Mouse (Mus musculus): Measurements from ENCODE around the gene H2afx. TPM values are rescaled to one million over a fixed set of nuclear protein-coding genes. Genes with fewer than 3 reads are reported as not detected.
A peak's percentile ranks its signal among the peaks of the same experiment; 100 is the strongest.
"Not testable (repeated sequence)": the region's sequence is repeated elsewhere in the genome, so short reads cannot be mapped to it uniquely, and the experiment has no call there.

H2afx gene
- polyA plus RNA-seq, 1 experiment from 2014 or later, result 532 TPM

- Histone ChIP-seq H3K4me3 (peak overlapping the region; percentile 94), H3K27ac (replicated peaks) (peak overlapping the region; percentile 96), H3K9me3 (replicated peaks) (peaks cover 11% of the 10 kb centered on the region; the same call in 1 of the 2 replicates), H3K4me1 (peaks cover 19% of the 10 kb centered on the region), H3K27me3 (ENCODE audit: low read depth, poor library complexity, severe bottlenecking) (no peaks in the 10 kb centered on the region), H3K36me3 (peaks cover 79% of the 10 kb centered on the region)
- no peak for DNase-seq (ENCODE audit: low spot score)
- 3% methylated on average over 5 of the region's 5 CpGs for WGBS
Observed at GRCm38 (mm10) chr9:44336093-44336406, 1.6 kb downstream of the H2afx start.

- 46% methylated on average over 4 of the region's 4 CpGs for WGBS
- H3K4me3 ChIP-seq, result peak overlapping the region; percentile 94
- H3K27ac ChIP-seq (replicated peaks), result 0 out of 2 replicates have a peak overlapping the region, but pooled peaks have one; percentile 96
- not testable (repeated sequence) for DNase-seq (ENCODE audit: low spot score); H3K27me3 ChIP-seq (ENCODE audit: low read depth, poor library complexity, severe bottlenecking)
- peaks cover 78% of the 10 kb centered on the region for H3K36me3 ChIP-seq
- H3K9me3 ChIP-seq (replicated peaks), result peaks cover 11% of the 10 kb centered on the region; the same call in 1 of the 2 replicates
- H3K4me1 ChIP-seq, result peaks cover 19% of the 10 kb centered on the region
Observed at GRCm38 (mm10) chr9:44336513-44336912, 2.0 kb downstream of the H2afx start.

GRCm38 (mm10) chr9:44336964-44337363 is 2.5 kb downstream of the H2afx start:
- no peak for DNase-seq (ENCODE audit: low spot score)
- Histone ChIP-seq H3K27ac (replicated peaks) (no peak overlapping the region), H3K36me3 (peaks cover 78% of the 10 kb centered on the region), H3K9me3 (replicated peaks) (peaks cover 11% of the 10 kb centered on the region; the same call in 1 of the 2 replicates), H3K4me3 (peak overlapping the region; percentile 94), H3K4me1 (peaks cover 19% of the 10 kb centered on the region), H3K27me3 (ENCODE audit: low read depth, poor library complexity, severe bottlenecking) (no peaks in the 10 kb centered on the region)
- WGBS, result 83% methylated on average over 3 of the region's 3 CpGs

GRCm38 (mm10) chr9:44337436-44338169 is 3.1 kb downstream of the H2afx start:
- 0 out of 2 replicates have a peak overlapping the region, but pooled peaks have one; percentile 28 for H3K27ac ChIP-seq (replicated peaks)

GRCm38 (mm10) chr9:44338574-44338973 is 4.1 kb downstream of the H2afx start:
- WGBS, result 86% methylated on average over 5 of the region's 5 CpGs
- Histone ChIP-seq H3K9me3 (replicated peaks) (peaks cover 4% of the 10 kb centered on the region; the same call in 1 of the 2 replicates), H3K27me3 (ENCODE audit: low read depth, poor library complexity, severe bottlenecking) (no peaks in the 10 kb centered on the region), H3K4me1 (peaks cover 34% of the 10 kb centered on the region), H3K36me3 (peaks cover 62% of the 10 kb centered on the region), H3K4me3 (peak overlapping the region; percentile 21; the same call in 1 of the 2 replicates), H3K27ac (replicated peaks) (no peak overlapping the region)
- DNase-seq (ENCODE audit: low spot score), result no peak

More at GRCm38 (mm10) chr9:44337436-44338169, 3.1 kb downstream of the H2afx start:
- no peak for DNase-seq (ENCODE audit: low spot score)
- Histone ChIP-seq H3K27me3 (ENCODE audit: low read depth, poor library complexity, severe bottlenecking) (no peaks in the 10 kb centered on the region), H3K4me1 (peaks cover 24% of the 10 kb centered on the region), H3K36me3 (peaks cover 71% of the 10 kb centered on the region), H3K9me3 (replicated peaks) (peaks cover 11% of the 10 kb centered on the region; the same call in 1 of the 2 replicates), H3K4me3 (peak overlapping the region; percentile 94)
- 76% methylated on average over 9 of the region's 9 CpGs for WGBS

GRCm38 (mm10) chr9:44341487-44341886 is 7.0 kb downstream of the H2afx start:
- Histone ChIP-seq H3K36me3 (peaks cover 64% of the 10 kb centered on the region), H3K27me3 (ENCODE audit: low read depth, poor library complexity, severe bottlenecking) (no peaks in the 10 kb centered on the region), H3K4me3 (peak overlapping the region; percentile 87), H3K9me3 (replicated peaks) (no peaks in the 10 kb centered on the region), H3K4me1 (peaks cover 35% of the 10 kb centered on the region), H3K27ac (replicated peaks) (peak overlapping the region; percentile 98; the same call in 1 of the 2 replicates)
- no peak for DNase-seq (ENCODE audit: low spot score)
- WGBS, result 90% methylated on average over 5 of the region's 5 CpGs

GRCm38 (mm10) chr9:44342173-44342572 is 7.7 kb downstream of the H2afx start:
- WGBS, result 88% methylated on average over 3 of the region's 3 CpGs
- Histone ChIP-seq H3K4me1 (peaks cover 28% of the 10 kb centered on the region), H3K9me3 (replicated peaks) (no peaks in the 10 kb centered on the region), H3K36me3 (peaks cover 64% of the 10 kb centered on the region), H3K27ac (replicated peaks) (peak overlapping the region; percentile 98; the same call in 1 of the 2 replicates), H3K4me3 (peak overlapping the region; percentile 87), H3K27me3 (ENCODE audit: low read depth, poor library complexity, severe bottlenecking) (no peaks in the 10 kb centered on the region)
- DNase-seq (ENCODE audit: low spot score), result no peak

- Histone ChIP-seq H3K9me3 (replicated peaks) (no peaks in the 10 kb centered on the region), H3K27ac (replicated peaks) (peak overlapping the region; percentile 98), H3K36me3 (peaks cover 64% of the 10 kb centered on the region), H3K4me3 (peak overlapping the region; percentile 87), H3K4me1 (peaks cover 24% of the 10 kb centered on the region), H3K27me3 (ENCODE audit: low read depth, poor library complexity, severe bottlenecking) (no peaks in the 10 kb centered on the region)
- WGBS, result 97% methylated on average over 1 of the region's 1 CpGs
- no peak for DNase-seq (ENCODE audit: low spot score)
Observed at GRCm38 (mm10) chr9:44342605-44343004, 8.1 kb downstream of the H2afx start.

GRCm38 (mm10) chr9:44343290-44343689 is 8.8 kb downstream of the H2afx start:
- no peaks in the 10 kb centered on the region for H3K27me3 ChIP-seq (ENCODE audit: low read depth, poor library complexity, severe bottlenecking)
- peak overlapping the region; percentile 98 for H3K27ac ChIP-seq (replicated peaks)
- no peaks in the 10 kb centered on the region for H3K9me3 ChIP-seq (replicated peaks)
- peak overlapping the region; percentile 87 for H3K4me3 ChIP-seq
- peaks cover 21% of the 10 kb centered on the region for H3K4me1 ChIP-seq
- WGBS, result 16% methylated on average over 6 of the region's 6 CpGs
- H3K36me3 ChIP-seq, result peaks cover 64% of the 10 kb centered on the region
- DNase-seq (ENCODE audit: low spot score), result no peak

GRCm38 (mm10) chr9:44343781-44344421 is 9.4 kb downstream of the H2afx start, which contains the start of gene Hmbs:
Gene Hmbs, minus strand, starts transcription at chr9:44344228.
- WGBS, result under 1% methylated on average over 39 of the region's 39 CpGs
- Histone ChIP-seq H3K4me3 (peak within 1 kb of the TSS; percentile 87), H3K4me1 (peaks cover 21% of the 10 kb centered on the region), H3K27ac (replicated peaks) (peak within 1 kb of the TSS; percentile 98), H3K36me3 (peaks cover 64% of the 10 kb centered on the region), H3K9me3 (replicated peaks) (no peaks in the 10 kb centered on the region), H3K27me3 (ENCODE audit: low read depth, poor library complexity, severe bottlenecking) (no peaks in the 10 kb centered on the region)
- peak; percentile 94 for DNase-seq (ENCODE audit: low spot score)

- peaks cover 21% of the 10 kb centered on the region for H3K4me1 ChIP-seq
- H3K27me3 ChIP-seq (ENCODE audit: low read depth, poor library complexity, severe bottlenecking), result no peaks in the 10 kb centered on the region
- no peak overlapping the region for H3K4me3 ChIP-seq
- no peak overlapping the region for H3K27ac ChIP-seq (replicated peaks)
- H3K36me3 ChIP-seq, result peaks cover 65% of the 10 kb centered on the region
- WGBS, result 88% methylated on average over 6 of the region's 6 CpGs
- DNase-seq (ENCODE audit: low spot score), result no peak
- H3K9me3 ChIP-seq (replicated peaks), result no peaks in the 10 kb centered on the region; the same call in 1 of the 2 replicates
Observed at GRCm38 (mm10) chr9:44345570-44346433, 11.3 kb downstream of the H2afx start.

GRCm38 (mm10) chr9:44347166-44347565 is 12.7 kb downstream of the H2afx start:
- WGBS, result 95% methylated on average over 8 of the region's 9 CpGs
- H3K9me3 ChIP-seq (replicated peaks), result no peaks in the 10 kb centered on the region; the same call in 1 of the 2 replicates
- H3K27ac ChIP-seq (replicated peaks), result no peak overlapping the region
- DNase-seq (ENCODE audit: low spot score), result no peak
- peaks cover 19% of the 10 kb centered on the region for H3K4me1 ChIP-seq
- no peaks in the 10 kb centered on the region for H3K27me3 ChIP-seq (ENCODE audit: low read depth, poor library complexity, severe bottlenecking)
- peaks cover 68% of the 10 kb centered on the region for H3K36me3 ChIP-seq
- no peak overlapping the region for H3K4me3 ChIP-seq

Data from midbrain, embryonic 10.5 days (tissue).